Mouse (Mus musculus): ENCODE measurements around the gene Prkd2. TPM values are rescaled to one million over a fixed set of nuclear protein-coding genes. Genes with fewer than 3 reads are reported as not detected.
A peak's percentile ranks its signal among the peaks of the same experiment; 100 is the strongest.

The Prkd2 gene
- polyA plus RNA-seq, 1 experiment from 2014 or later, result 4.7 TPM

DNA sequence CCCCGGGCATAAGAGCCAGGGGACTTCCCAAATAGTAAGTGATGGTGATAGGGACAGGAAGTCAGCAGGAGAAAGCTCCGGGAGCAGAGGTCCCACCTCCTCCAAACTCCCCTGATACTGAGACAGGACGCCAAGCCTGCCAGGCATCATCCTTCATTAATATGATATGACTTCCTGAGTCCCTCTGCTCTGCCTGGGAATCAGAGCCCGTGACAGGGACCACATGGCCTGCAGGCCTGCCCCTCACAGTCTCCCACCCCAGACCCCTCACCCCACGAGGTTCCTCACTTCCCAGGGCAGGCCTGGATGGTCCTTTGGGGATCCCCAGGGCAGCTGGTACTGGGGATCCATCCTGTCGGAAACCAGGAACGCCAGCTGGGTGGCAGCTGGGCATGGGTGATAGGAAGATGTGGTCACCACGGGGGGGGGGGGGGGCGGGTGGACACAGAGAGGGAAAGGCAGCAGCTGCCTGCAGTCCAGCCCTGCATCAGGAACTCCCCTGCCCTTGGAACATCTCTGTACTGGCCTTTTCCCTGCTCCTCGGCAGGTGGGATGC, 61.5 kb downstream of the Prkd2 start:
- H3K36me3 ChIP-seq, result no peaks in the 10 kb centered on the region
- WGBS (ENCODE audit: insufficient replicate concordance), result 40% methylated on average over 8 of the region's 10 CpGs
- H3K9ac ChIP-seq, result no peak overlapping the region
- no peak overlapping the region for H3K4me2 ChIP-seq
- H3K27ac ChIP-seq, result no peak overlapping the region
- ATAC-seq, result no peak
- no peaks in the 10 kb centered on the region for H3K9me3 ChIP-seq (replicated peaks)
- peaks cover 42% of the 10 kb centered on the region for H3K27me3 ChIP-seq (replicated peaks)
- H3K4me3 ChIP-seq, result no peak overlapping the region
- peaks cover 72% of the 10 kb centered on the region for H3K4me1 ChIP-seq

DNA sequence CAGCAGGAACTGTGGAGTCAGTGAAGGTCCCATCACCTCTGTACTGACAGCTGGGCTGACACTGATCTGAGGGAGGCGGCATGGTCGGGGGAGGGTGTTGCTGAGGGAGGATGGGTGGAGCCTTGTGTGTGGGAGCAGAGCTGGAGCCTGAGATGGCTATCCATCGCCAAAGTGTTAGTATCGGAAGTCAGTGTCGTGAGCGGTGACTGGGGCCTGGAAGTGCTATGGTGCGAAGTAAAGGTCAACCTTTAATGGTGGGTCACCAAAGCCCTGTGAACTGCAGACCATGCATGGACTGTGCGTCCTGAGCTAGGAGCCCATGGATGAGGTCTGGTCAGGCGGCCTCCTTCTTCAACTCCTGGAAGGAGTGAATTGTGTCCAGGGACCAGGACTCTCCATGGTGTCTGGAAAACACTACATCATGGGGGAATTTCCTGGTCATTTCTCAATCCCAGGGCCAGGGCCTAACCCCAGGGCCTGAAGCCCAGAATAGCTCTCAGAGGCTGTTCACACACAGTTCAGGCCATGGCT, 62.9 kb downstream of the Prkd2 start:
- WGBS (ENCODE audit: insufficient replicate concordance), result 26% methylated on average over 9 of the region's 9 CpGs
- Histone ChIP-seq H3K27ac (peak overlapping the region; percentile 7; the same call in 1 of the 2 replicates), H3K4me1 (peaks cover 77% of the 10 kb centered on the region), H3K36me3 (no peaks in the 10 kb centered on the region), H3K27me3 (replicated peaks) (peaks cover 38% of the 10 kb centered on the region), H3K4me2 (0 out of 2 replicates have a peak overlapping the region, but pooled peaks have one; percentile 10), H3K9ac (no peak overlapping the region), H3K4me3 (no peak overlapping the region), H3K9me3 (replicated peaks) (no peaks in the 10 kb centered on the region)
- ATAC-seq, result peak; percentile 53

DNA sequence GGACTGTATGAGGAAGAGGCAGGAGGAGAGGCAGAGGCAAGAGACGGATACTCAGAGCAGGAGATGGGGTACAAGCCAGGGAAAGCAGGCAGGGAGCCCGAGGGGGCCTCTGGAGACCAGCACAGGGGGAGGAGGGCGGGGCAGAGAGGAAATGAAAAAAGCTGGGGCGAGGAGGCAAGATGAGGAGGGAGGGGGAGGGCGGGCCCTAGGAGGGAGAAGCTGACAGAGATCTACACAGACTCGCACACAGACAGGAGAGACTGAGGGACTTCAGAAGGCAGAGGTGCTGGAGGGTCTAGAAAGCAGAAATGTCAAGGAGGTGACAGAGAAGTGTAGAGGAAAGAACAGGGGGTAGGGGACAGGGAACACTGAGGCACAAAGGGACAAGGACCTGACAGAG, 63.6 kb downstream of the Prkd2 start, which contains the start of gene Ptgir:
Gene Ptgir, plus strand, starts transcription at position 210 of the 400 bp plus-strand sequence.
- 0 out of 2 replicates have a peak, but pooled peaks have one; percentile 8 for ATAC-seq
- no peak within 1 kb of the TSS for H3K9ac ChIP-seq
- H3K27me3 ChIP-seq (replicated peaks), result peaks cover 35% of the 10 kb centered on the region
- H3K4me2 ChIP-seq, result 0 out of 2 replicates have a peak within 1 kb of the TSS, but pooled peaks have one; percentile 10
- no peaks in the 10 kb centered on the region for H3K36me3 ChIP-seq
- H3K9me3 ChIP-seq (replicated peaks), result no peaks in the 10 kb centered on the region
- WGBS (ENCODE audit: insufficient replicate concordance), result 8% methylated on average over 6 of the region's 6 CpGs
- H3K4me3 ChIP-seq, result no peak within 1 kb of the TSS
- peaks cover 77% of the 10 kb centered on the region for H3K4me1 ChIP-seq
- H3K27ac ChIP-seq, result peak within 1 kb of the TSS; percentile 7; the same call in 1 of the 2 replicates

DNA sequence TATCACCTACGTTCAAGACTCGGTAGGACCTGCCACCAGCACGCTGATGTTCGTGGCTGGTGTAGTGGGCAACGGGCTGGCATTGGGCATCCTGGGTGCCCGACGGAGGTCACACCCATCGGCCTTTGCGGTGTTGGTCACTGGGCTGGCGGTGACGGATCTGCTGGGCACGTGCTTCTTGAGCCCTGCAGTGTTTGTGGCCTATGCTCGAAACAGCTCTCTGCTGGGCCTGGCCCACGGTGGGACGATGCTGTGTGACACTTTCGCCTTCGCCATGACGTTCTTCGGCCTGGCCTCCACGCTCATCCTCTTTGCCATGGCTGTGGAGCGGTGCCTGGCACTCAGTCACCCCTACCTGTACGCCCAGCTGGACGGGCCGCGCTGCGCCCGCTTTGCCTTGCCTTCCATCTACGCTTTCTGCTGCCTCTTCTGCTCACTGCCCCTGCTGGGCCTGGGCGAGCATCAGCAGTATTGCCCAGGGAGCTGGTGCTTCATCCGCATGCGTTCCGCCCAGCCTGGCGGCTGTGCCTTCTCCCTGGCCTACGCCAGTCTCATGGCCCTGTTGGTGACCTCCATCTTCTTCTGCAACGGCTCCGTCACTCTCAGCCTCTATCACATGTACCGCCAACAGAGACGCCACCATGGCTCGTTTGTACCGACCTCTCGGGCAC, 64.3 kb downstream of the Prkd2 start:
- WGBS (ENCODE audit: insufficient replicate concordance), result 82% methylated on average over 41 of the region's 41 CpGs
- no peaks in the 10 kb centered on the region for H3K9me3 ChIP-seq (replicated peaks)
- H3K4me1 ChIP-seq, result peaks cover 72% of the 10 kb centered on the region
- no peak overlapping the region for H3K4me2 ChIP-seq
- no peak overlapping the region for H3K9ac ChIP-seq
- peaks cover 35% of the 10 kb centered on the region for H3K27me3 ChIP-seq (replicated peaks)
- ATAC-seq, result no peak
- H3K27ac ChIP-seq, result no peak overlapping the region
- no peak overlapping the region for H3K4me3 ChIP-seq
- no peaks in the 10 kb centered on the region for H3K36me3 ChIP-seq

DNA sequence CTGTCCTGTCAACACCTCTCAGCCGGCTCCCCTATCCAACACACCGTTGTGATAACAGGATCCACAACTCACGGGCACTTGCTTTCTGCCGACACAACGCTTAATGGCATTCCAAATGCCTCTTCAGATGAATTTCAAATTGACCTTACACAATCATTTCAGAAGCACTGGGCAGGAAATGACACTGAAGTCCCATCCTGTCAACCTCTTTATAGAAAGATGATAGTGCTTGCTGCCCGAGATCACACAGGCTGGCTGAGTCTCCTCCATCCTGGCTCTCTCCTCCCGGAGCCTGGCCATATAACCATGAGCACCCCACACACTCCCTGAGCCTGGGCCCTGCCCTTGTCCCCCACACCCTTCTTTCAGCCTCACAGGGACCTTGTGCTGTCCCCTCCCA, 65.1 kb downstream of the Prkd2 start:
- H3K4me1 ChIP-seq, result peaks cover 64% of the 10 kb centered on the region
- WGBS (ENCODE audit: insufficient replicate concordance), result 33% methylated on average over 7 of the region's 7 CpGs
- H3K27ac ChIP-seq, result no peak overlapping the region
- no peak overlapping the region for H3K4me3 ChIP-seq
- no peaks in the 10 kb centered on the region for H3K36me3 ChIP-seq
- H3K9me3 ChIP-seq (replicated peaks), result no peaks in the 10 kb centered on the region
- ATAC-seq, result no peak
- H3K9ac ChIP-seq, result no peak overlapping the region
- H3K27me3 ChIP-seq (replicated peaks), result peaks cover 35% of the 10 kb centered on the region
- peak overlapping the region; percentile 19 for H3K4me2 ChIP-seq

DNA sequence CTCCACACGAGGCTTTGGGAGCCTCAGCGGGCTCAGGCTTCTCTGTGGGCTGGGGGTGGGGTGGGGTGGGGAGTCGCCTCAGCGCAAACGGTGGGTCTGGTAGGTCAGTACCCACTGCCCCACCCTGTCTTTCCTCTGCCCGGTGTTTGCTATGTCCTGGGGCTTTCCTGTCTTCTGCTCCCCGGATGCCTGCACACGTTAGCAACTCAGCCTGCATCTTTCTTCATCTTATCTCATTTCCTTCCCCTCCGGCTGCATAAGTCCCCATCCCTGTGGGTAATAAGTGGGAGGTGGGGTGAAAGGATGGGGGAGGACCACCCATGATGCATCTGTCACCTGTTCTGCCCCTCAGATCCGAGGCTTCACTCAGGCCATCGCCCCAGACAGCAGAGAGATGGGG, 65.7 kb downstream of the Prkd2 start:
- H3K9ac ChIP-seq, result no peak overlapping the region
- 5% methylated on average over 11 of the region's 11 CpGs for WGBS (ENCODE audit: insufficient replicate concordance)
- peak overlapping the region; percentile 19 for H3K4me2 ChIP-seq
- no peak overlapping the region for H3K27ac ChIP-seq
- H3K4me1 ChIP-seq, result peaks cover 59% of the 10 kb centered on the region
- H3K4me3 ChIP-seq, result no peak overlapping the region
- H3K27me3 ChIP-seq (replicated peaks), result peaks cover 33% of the 10 kb centered on the region
- no peak for ATAC-seq
- H3K9me3 ChIP-seq (replicated peaks), result no peaks in the 10 kb centered on the region
- H3K36me3 ChIP-seq, result no peaks in the 10 kb centered on the region

DNA sequence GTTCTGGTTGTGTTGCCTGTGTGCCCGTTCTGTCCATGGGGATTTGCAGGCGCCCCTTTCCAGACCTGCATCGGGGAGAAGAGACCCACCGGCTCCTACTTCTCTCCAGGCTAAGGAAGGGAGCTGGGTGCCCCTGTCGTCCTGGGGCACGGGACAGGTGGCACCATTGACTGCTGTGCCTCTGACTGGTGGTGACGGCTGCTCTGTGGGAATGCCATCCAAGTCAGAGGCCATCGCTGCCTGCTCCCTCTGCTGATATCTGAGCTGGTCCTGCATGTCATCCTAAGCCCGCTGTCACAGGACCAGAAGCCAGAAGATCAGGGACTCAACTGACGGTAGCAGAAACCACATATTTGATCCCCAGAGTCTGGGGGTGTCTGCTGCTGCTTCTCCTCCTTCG, 66.2 kb downstream of the Prkd2 start:
- Histone ChIP-seq H3K4me2 (peak overlapping the region; percentile 19), H3K4me3 (no peak overlapping the region), H3K36me3 (no peaks in the 10 kb centered on the region), H3K4me1 (peaks cover 54% of the 10 kb centered on the region), H3K9ac (no peak overlapping the region), H3K27me3 (replicated peaks) (peaks cover 31% of the 10 kb centered on the region), H3K27ac (no peak overlapping the region), H3K9me3 (replicated peaks) (no peaks in the 10 kb centered on the region)
- ATAC-seq, result no peak
- WGBS (ENCODE audit: insufficient replicate concordance), result 47% methylated on average over 11 of the region's 11 CpGs

DNA sequence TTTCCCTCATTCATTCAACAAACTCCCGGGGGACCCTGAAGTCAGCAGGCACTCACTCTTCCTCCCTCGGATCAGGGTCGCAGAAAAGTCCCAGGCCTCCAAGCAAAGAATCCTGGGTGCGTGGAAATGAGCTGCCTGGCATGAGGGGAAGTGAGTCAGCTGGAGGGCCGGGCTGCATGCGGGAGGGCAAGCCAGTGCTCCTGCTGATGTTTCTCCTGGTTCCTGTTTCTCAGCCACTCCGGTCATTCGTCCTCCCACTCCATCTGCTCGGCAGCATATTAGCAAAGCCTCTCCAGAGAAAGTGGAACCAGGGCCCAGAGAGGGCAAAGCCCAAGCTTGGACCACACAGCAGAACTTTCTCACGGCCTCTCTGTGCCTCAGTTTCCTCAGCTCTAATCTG, 67.2 kb downstream of the Prkd2 start:
- H3K27ac ChIP-seq, result no peak overlapping the region
- no peak for ATAC-seq
- no peak overlapping the region for H3K4me3 ChIP-seq
- peaks cover 10% of the 10 kb centered on the region for H3K36me3 ChIP-seq
- H3K4me1 ChIP-seq, result peaks cover 46% of the 10 kb centered on the region
- no peak overlapping the region for H3K9ac ChIP-seq
- 21% methylated on average over 10 of the region's 10 CpGs for WGBS (ENCODE audit: insufficient replicate concordance)
- H3K27me3 ChIP-seq (replicated peaks), result peaks cover 31% of the 10 kb centered on the region
- no peaks in the 10 kb centered on the region for H3K9me3 ChIP-seq (replicated peaks)
- H3K4me2 ChIP-seq, result no peak overlapping the region

DNA sequence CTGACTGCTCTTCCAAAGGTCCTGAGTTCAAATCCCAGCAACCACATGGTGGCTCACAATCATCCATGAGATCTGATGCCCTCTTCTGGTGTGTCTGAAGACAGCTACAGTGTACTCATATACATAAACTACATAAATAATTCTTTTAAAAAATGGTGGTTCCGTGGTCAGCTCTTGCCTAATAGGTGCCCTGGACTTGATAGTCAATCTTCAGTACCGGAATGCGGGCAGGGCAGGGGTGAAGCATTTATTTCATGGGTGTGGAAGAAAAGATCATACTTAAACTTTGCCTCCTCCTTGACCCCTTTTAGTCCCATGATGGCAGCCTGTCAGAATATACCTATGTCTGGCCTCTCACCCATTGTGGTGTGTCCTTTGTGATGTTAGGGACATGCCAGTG, 69.2 kb downstream of the Prkd2 start:
- ATAC-seq, result no peak
- Histone ChIP-seq H3K4me3 (no peak overlapping the region), H3K4me1 (peaks cover 27% of the 10 kb centered on the region), H3K4me2 (no peak overlapping the region), H3K27me3 (replicated peaks) (peaks cover 28% of the 10 kb centered on the region), H3K9ac (no peak overlapping the region), H3K9me3 (replicated peaks) (no peaks in the 10 kb centered on the region), H3K27ac (no peak overlapping the region), H3K36me3 (peaks cover 29% of the 10 kb centered on the region)
- 82% methylated on average over 3 of the region's 3 CpGs for WGBS (ENCODE audit: insufficient replicate concordance)

DNA sequence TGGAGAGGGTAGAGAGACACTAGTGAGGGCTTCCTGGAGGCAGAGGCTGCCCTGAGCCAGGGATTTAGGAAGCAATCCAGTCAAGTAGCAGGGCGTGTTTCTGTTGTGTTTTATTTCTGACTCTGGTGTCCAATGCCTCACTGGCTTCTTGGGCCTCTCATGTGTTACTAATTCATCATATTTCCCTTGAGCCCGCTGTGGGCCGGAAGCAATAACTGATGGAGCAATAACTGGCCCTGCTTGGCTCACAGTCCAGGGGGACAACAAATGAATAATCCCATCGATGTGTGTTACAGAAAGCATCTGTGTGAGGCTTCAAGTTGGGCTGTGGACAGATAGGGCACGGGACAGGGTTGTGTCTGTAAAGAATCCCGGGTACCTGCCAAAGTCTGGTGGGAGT, 69.7 kb downstream of the Prkd2 start:
- Histone ChIP-seq H3K9me3 (replicated peaks) (no peaks in the 10 kb centered on the region), H3K4me2 (no peak overlapping the region), H3K9ac (no peak overlapping the region), H3K27ac (no peak overlapping the region), H3K27me3 (replicated peaks) (peaks cover 23% of the 10 kb centered on the region), H3K4me1 (peaks cover 23% of the 10 kb centered on the region), H3K4me3 (no peak overlapping the region), H3K36me3 (peaks cover 34% of the 10 kb centered on the region)
- 77% methylated on average over 6 of the region's 6 CpGs for WGBS (ENCODE audit: insufficient replicate concordance)
- ATAC-seq, result no peak

DNA sequence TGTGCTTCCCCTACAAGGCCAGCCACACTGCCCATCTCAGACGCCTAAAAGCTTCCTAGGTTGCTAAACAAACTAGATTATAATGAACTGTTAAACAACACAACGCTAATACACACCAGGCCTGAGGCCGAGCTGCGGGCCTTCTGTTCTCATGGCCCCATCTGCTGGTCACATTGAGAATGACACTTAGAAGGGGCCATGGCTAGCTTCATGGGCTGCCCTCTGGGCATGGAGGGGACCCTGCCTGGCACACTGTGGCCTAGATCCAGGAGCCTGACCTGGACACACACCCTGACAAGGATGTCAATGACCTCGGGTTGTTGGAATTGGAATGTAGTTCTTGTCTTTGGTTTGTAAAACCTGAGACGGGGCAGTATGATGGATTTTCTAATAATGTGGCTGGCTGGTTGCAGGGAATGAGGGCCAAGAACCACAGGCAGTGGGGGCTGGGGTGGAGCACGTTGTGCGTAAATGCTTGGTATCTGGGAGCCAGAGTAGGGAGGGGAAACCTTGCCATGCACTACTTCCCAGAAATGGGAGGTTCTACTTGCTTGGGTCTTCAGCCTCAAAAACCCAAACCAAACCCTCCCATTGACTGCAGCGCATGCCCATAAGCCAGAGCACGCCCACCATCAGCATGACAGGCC, 71.2 kb downstream of the Prkd2 start:
- peaks cover 8% of the 10 kb centered on the region; the same call in 1 of the 2 replicates for H3K27me3 ChIP-seq (replicated peaks)
- no peak overlapping the region for H3K9ac ChIP-seq
- H3K4me2 ChIP-seq, result no peak overlapping the region
- peaks cover 49% of the 10 kb centered on the region for H3K36me3 ChIP-seq
- peak; percentile 64 for ATAC-seq
- no peak overlapping the region for H3K27ac ChIP-seq
- no peaks in the 10 kb centered on the region for H3K9me3 ChIP-seq (replicated peaks)
- H3K4me3 ChIP-seq, result no peak overlapping the region
- 34% methylated on average over 10 of the region's 10 CpGs for WGBS (ENCODE audit: insufficient replicate concordance)
- peaks cover 11% of the 10 kb centered on the region for H3K4me1 ChIP-seq

Data from liver, embryonic 12.5 days (tissue).